Mouse (Mus musculus) kidney, adult 2 months (tissue): ENCODE measurements around the gene Ccdc162. TPM values are rescaled to one million over a fixed set of nuclear protein-coding genes. Genes with fewer than 3 reads are reported as not detected.

Source experiments
- DNase-seq: peaks from one replicate; pipeline ENCODE4 v3.0.0; 2021
- H3K27ac ChIP-seq: fragments of 200-500 bp; 2 replicates; pipeline ENCODE4 v1.5.1; 2012; ENCODE audit warnings: low read depth, low read length, control low read depth, inconsistent platforms; ENCODE audit not compliant: insufficient read depth
- H3K27me3 ChIP-seq: fragments of 200-500 bp; replicated peaks from 2 replicates; pipeline ENCODE4 v1.6.1; 2012; ENCODE audit warnings: mild to moderate bottlenecking, moderate library complexity, low read length, inconsistent platforms; ENCODE audit not compliant: control insufficient read depth, insufficient read depth
- H3K36me3 ChIP-seq: fragments of 200-500 bp; 2 replicates; pipeline ENCODE4 v1.6.1; 2012; ENCODE audit warnings: mild to moderate bottlenecking, moderate library complexity, low read length, inconsistent platforms; ENCODE audit not compliant: control insufficient read depth, insufficient read depth
- H3K4me1 ChIP-seq: fragments of 200-500 bp; 2 replicates; pipeline ENCODE4 v1.6.1; 2011; ENCODE audit warnings: low read length; ENCODE audit not compliant: control insufficient read depth, insufficient read depth
- H3K4me3 ChIP-seq: fragments of 200-500 bp; 2 replicates; pipeline ENCODE4 v1.5.1; 2011; ENCODE audit warnings: mild to moderate bottlenecking, low read depth, low read length, control low read depth; ENCODE audit not compliant: insufficient read depth
- CTCF ChIP-seq: fragments of 200-500 bp; conservative IDR thresholded peaks from 2 replicates; pipeline ENCODE4 v1.5.1; 2011; ENCODE audit warnings: low read depth, mild to moderate bottlenecking, control low read depth, low read length, moderate library complexity, mixed read lengths; ENCODE audit not compliant: insufficient read depth, insufficient read length
- POLR2A ChIP-seq: fragments of 200-500 bp; IDR thresholded peaks from one replicate; pipeline ENCODE4 v1.6.1; 2011; ENCODE audit warnings: low read depth, low read length, control low read depth
- WGBS: fragments of 180-500 bp; shearing (Covaris S2); methylation state at CpG from one replicate; pipeline ENCODE4 v1.1.7; 2018; 5-methylcytosine and 5-hydroxymethylcytosine counted together
- polyA plus RNA-seq: library from polyadenylated mRNA; depleted of rRNA; stranded (reverse); fragments of >200 nt; gene quantifications from 2 replicates; pipeline ENCODE4 v1.2.3, GENCODE M21; 2012; rRNA removed

The Ccdc162 gene
- 2.1 and 2.5 TPM in 2 replicates for polyA plus RNA-seq

DNA sequence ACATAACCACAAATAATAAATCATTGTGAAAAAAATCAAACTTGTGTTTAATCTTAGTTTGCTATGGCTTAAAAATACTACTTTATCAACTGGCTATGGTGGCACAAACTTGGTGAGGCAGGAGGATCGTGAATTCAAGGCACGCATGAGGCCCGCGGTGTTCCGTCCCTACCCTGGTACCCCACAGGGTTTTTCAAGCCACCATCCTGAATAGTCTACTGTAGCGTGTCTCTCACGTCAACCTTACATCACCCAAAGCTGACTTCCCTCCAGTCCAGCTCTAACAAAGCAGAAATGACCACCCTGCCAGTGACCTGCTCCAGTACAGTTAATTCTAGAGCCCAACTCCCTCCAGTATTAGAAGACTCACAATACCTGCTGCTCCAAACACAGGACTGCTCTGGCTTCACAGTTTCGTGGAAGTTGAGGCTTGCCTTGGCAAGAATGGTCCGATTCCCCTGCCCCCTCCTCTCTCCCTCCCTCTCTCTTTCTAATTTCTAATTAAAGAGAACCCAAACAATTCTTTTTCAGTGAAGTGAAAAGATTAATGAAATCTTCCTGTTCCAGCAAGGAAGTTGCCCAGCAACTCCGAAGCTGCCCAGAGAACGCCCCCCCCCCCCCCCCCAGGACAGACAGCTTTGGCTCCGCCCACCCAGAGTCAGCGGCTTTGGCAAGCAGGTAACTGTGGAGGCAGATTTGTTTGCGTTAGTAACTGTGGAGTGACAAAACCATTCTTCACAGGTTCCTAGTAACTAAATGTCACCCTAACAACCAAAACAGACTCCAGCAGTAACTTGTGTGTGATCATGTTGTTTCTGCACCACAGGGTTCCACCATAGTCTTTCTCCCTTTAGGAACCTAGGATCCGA is at the start of gene Ccdc162:
Gene Ccdc162 (minus strand): TSS at position 606 of the 869 bp plus-strand sequence.
- peaks cover 3% of the 10 kb centered on the region; the same call in 1 of the 2 replicates for H3K4me1 ChIP-seq
- H3K27ac ChIP-seq = no peak within 1 kb of the TSS
- H3K27me3 ChIP-seq = no peaks in the 10 kb centered on the region
- no peak for TF ChIP-seq POLR2A
- WGBS = 48% methylated on average over 15 of the region's 15 CpGs
- DNase-seq = peak; percentile 5
- no peak within 1 kb of the TSS for H3K4me3 ChIP-seq
- no peaks in the 10 kb centered on the region for H3K36me3 ChIP-seq

DNA sequence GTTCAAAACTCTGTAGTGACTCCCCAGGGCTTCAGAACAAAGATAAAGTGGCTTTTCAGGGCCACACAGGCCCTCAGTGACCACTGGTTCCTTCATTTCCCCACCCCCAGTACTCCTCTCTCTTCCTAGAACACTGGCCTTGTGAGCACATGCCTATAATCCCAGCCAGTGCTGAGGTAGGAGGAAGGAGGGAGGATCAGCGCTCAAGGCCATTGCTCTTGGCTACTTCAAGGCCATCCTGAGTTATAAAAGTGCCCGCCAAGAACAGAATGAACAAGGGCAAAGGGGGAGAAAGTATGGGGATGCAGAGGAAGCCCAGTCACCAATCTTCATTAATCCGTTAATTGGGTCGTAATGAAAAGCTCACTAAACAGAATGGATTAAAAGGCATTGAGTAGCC is 49.2 kb upstream of the Ccdc162 start:
- no peak overlapping the region for H3K27ac ChIP-seq
- H3K4me3 ChIP-seq = no peak overlapping the region
- H3K36me3 ChIP-seq = no peaks in the 10 kb centered on the region
- no peak for DNase-seq
- H3K4me1 ChIP-seq = no peaks in the 10 kb centered on the region
- 93% methylated on average over 4 of the region's 4 CpGs for WGBS
- H3K27me3 ChIP-seq = no peaks in the 10 kb centered on the region
- TF ChIP-seq POLR2A (no peak), CTCF (no peak)

DNA sequence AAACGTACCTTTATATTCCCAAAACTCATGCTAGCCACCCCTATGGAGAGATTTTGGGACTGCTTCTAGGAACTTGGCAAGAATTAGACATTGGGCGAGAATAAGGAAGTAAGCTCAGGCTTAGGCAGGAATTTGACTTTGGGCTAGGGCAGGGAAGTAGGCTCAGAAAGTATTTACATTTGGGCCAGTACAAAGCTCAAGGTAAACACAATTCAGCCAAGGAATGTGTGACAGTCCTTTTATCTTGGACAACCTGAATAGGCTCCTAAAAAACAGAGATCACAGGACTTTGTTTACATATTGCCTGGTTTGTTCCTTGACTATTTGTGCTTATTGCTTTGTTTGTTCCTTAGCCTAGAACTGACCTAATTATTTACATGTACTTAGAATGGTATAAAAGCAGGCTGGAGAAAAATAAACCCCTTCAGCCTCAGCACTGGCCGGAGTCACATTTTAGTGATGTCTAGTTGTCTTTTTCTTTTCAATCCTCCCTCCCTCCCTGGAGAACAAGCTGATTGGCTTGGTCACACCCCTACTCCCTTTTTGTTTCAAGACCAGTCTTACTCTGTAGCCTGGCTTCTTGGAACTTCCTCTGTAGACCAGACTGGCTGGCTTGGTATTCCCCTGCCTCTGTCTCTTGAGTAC is 47.4 kb upstream of the Ccdc162 start:
- no peak for TF ChIP-seq POLR2A
- TF ChIP-seq CTCF = no peak
- H3K27ac ChIP-seq = no peak overlapping the region
- no peaks in the 10 kb centered on the region for H3K36me3 ChIP-seq
- DNase-seq = no peak
- 86% methylated on average over 3 of the region's 3 CpGs for WGBS
- H3K27me3 ChIP-seq = no peaks in the 10 kb centered on the region
- no peak overlapping the region for H3K4me3 ChIP-seq
- no peaks in the 10 kb centered on the region for H3K4me1 ChIP-seq

DNA sequence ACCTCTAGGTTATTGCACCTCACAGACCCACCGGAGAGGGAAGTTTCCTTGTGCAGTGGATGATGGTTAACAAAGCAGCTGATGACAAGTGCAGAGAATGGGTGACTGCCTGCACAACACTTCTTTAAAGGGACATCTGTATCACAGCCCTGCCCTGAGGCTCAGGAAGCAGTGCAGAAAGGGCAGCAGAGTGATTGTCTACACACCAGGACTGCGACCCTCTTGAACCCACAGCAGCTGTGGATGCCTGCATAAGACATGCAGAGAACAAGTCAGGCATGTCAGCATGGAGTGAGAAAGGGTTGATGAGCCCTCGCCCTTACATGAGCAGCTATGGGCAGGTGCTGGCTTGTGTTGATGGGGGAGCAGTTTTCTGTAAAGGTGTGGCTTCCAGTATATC is 44.4 kb upstream of the Ccdc162 start:
- no peak for DNase-seq
- no peaks in the 10 kb centered on the region for H3K4me1 ChIP-seq
- TF ChIP-seq CTCF (no peak), POLR2A (no peak)
- no peak overlapping the region for H3K4me3 ChIP-seq
- WGBS = 82% methylated on average over 3 of the region's 3 CpGs
- no peaks in the 10 kb centered on the region for H3K27me3 ChIP-seq
- H3K36me3 ChIP-seq = no peaks in the 10 kb centered on the region
- H3K27ac ChIP-seq = no peak overlapping the region

- no peaks in the 10 kb centered on the region for H3K4me1 ChIP-seq
- no peak overlapping the region for H3K27ac ChIP-seq
- no peaks in the 10 kb centered on the region for H3K27me3 ChIP-seq
- no peak for DNase-seq
- no peak for TF ChIP-seq POLR2A
- H3K36me3 ChIP-seq = no peaks in the 10 kb centered on the region
- H3K4me3 ChIP-seq = no peak overlapping the region
Observed at GRCm38 (mm10) chr10:41758041-41758440, 41.6 kb upstream of the Ccdc162 start.

GRCm38 (mm10) chr10:41757226-41757625 is 40.8 kb upstream of the Ccdc162 start:
- H3K36me3 ChIP-seq = no peaks in the 10 kb centered on the region
- DNase-seq = no peak
- no peak overlapping the region for H3K27ac ChIP-seq
- no peak overlapping the region for H3K4me3 ChIP-seq
- over 99% methylated on average over 5 of the region's 5 CpGs for WGBS
- no peak for TF ChIP-seq POLR2A
- TF ChIP-seq CTCF = no peak
- no peaks in the 10 kb centered on the region for H3K4me1 ChIP-seq
- no peaks in the 10 kb centered on the region for H3K27me3 ChIP-seq

DNA sequence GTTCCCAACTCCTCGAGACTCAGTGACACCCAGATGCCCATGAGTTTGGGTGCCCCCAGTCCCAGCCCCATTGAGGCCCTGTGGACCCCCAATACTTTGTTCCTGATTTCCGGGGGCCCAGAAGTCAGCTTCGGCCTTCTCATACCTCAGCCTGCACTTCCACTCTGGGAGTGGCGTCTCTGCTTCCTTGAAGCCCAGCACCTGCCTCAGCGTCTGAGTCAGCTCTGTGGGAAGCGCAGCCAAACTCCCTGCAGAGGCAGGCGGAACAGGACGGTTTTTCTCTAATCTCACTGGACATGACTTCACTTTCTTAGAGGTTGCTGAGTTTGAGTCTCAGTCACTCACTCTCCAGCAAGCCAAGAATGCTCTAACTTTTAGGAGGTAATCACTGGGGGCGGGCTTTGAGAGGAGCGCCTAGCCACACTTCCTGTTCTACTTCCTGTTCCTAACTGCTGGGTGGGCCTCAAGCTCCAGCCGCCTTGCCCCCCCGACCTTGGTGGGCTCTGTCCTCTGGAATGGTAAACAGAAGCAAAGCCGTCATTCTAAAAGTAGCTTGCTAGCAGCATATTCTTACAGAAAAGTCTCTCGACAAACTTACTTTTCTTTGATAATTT is 35.5 kb upstream of the Ccdc162 start:
- no peaks in the 10 kb centered on the region for H3K36me3 ChIP-seq
- H3K27ac ChIP-seq = no peak overlapping the region
- TF ChIP-seq CTCF (no peak), POLR2A (no peak)
- no peaks in the 10 kb centered on the region for H3K4me1 ChIP-seq
- DNase-seq = no peak
- no peak overlapping the region for H3K4me3 ChIP-seq
- 78% methylated on average over 14 of the region's 14 CpGs for WGBS
- H3K27me3 ChIP-seq = no peaks in the 10 kb centered on the region
